Mouse (Mus musculus) layer of hippocampus, postnatal 10 days (tissue): ENCODE results near the gene Cnot6. TPM values are rescaled to one million over a fixed set of nuclear protein-coding genes. Genes with fewer than 3 reads are reported as not detected.

Experiments used
- DNase-seq, 2 experiments: peaks; one replicate each; pipeline ENCODE4 v3.0.0; 2021; ENCODE audit warnings: low spot score in 2 of 2
- total RNA-seq, 2 experiments: library from RNA; stranded (reverse); gene quantifications; 2 replicates each; pipeline ENCODE4 v1.2.3; 2021

Cnot6 gene
- total RNA-seq, 2 experiments from 2014 or later: 49.8 to 51.1 TPM

DNA sequence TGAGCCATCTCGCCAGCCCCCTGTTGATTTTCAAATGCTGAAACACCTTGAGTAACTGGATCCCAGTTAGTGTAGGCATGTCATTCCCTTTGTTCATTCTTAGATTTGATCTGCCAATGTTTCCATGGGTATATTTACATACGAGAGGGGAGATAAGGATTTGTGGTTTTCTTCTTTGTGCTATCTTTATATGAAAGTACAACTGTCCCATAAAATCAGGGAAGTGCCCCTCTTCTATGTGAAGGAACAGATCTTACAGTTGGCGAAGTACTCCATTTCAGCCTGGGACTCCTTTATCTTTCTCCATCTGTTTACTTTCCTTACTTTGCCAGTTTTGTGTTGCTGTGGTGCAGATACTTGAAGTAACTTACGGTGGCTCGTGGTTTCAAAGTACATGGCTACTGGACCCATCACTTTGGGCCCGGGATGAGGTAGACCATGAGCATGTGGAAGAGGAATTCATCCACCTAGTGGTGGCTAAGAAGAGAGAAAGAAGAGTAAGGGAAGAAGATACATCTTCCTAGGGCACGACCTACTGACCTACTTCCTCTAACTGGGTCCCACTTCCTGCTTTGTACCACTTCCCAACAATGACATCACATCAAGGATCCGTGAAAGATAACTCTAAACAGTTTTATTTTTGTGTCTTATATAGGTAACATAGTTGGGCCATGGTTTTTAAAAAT, 7.1 kb upstream of the Cnot6 start:
- no peak for DNase-seq

DNA sequence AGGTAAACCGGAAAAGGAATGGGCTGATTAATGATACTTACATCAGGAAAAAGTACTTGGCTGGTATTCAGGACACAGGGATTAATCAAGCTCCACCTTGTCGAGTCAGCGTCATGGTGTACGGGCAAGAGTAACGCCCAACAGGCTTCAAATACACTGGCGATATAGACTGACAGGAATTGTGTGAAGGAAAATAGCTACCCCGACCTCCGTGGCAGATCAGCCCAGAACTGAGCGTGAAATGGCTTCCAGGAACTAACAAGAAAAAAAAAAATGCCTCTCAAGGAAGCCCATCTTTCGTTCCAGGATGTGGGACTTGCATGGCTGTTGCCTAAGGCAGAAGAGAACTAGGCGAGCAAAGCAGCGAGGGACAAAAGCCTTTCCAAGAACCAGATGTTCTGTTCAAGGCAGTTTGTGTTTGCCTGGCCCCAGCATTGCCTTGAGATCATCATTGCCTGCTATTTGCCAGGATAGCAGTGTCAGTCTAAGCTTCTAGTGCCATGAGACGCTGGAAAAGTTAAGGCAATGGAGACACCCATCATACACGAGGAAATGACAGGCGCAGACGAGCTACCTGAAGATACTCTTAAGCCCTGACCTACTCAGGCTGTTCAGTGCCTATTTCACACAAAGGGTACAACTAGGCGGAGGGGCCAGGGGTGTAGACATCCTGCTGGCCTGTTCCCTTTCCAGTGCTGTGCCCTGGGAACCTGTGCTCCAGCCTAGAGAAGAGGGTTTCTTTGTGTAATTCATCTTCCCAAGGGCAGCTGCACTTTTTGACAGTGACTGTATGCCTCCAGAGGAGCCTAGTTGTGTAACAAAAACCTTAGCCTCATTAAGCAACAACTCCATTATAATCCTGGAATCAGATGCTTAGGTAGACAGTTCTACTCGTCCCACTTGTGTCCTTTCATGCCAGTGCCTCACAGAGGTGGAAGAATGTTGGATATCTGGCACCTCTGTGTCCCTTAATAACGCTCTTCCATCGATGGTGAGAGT, 1.1 kb upstream of the Cnot6 start:
- DNase-seq: no peak

DNA sequence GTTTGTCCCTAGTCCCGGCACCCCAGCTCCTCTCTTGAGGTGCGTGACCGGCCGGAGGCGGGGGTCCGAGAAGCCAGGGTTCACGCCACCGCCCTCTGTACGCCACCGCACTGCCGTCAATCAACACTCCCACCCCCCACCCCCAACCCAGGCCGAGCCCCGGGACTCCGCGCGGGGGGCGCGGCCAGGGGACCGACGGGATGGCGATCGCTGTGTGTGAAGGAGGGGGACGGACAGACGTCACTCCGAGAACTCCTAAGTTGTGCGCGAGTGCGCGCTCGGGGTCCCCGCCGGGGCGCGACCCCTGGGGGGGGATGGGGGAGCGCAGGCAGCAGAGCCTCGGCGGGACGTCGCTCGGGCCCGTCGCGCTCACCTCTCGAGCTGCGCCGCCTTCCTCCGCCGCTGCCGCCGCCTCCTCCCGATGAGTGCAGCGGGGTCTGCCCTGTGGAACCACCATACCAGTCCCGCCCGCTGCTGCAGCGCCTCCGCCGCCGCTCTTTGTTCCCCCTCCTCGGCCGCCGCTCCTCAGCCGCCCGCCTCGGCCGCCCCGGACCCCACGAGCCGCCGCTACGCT, 455 bp downstream of the Cnot6 start:
- DNase-seq: no peak

DNA sequence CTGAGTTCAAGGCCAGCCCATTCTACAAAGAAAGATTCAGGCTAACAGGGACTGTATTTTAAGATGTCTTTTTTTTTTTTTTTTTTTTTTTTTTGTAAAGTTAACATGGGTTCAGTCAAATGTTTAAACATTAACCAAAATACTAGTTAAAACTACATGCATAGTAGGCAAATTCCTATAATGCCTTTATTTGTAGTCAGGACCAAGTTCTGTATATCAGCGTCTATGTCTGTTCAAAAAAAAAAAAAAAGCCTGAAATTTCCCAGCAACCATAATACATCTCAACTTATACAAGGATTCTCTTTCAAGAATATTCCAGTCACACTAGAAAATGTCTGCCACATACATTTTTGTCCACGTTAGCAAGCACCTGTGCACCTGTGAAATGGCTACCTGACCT, 1.9 kb downstream of the Cnot6 start:
- DNase-seq: no peak

DNA sequence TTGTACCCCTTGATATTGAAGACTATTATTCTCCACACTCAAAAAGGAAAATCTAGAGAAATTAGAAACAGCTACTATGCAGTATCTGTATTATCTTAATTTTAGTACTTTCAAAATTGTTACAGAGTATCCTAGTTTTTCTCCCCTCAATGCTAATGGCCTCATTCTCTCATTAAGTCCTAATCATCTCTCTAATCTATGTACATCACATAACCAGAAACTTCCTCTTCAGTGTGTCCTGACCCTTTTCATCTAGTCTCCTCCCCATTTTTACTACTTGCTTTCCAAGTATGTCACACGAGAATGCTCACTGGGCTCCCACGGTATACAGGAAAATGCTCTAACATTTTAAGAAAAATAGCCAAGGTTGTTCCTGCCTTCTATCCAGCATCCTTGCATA, 4.7 kb downstream of the Cnot6 start:
- DNase-seq: no peak

DNA sequence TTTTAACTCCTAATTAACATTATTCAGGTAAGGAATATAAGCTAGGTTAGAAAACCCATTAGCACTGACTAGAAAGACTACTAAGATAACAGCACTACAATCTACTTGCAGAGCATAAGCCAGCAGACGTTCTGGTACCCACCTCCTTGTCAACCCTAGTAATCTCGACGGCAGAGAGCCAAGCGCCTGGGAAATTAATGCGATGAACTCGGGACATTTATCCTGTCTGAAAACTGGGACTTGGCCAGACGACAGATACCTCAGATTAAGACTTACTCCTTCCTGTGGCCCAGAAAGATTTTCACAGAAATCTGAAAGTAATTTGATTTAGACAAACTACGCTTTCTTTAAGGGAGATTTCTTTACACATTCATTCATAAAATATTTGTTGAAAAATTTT, 7.7 kb downstream of the Cnot6 start:
- DNase-seq: no peak

DNA sequence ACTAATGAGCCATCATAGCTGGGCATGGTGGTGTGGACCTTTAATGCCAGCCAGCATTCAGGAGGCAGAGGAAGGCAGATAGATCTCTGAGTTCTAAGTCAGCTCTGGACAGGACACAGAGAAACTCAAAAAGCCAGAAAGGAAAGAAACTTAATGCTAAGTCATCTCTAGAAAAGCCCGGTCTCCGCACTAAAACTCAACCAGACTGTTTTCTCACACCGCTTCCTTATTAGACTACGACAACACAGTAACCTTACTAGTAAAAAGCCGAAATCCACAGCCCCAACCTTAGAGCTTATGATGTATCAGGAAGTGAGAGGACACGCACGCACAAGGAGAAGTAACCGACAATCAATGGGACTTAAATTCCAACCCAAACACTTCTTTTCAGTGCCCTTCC, 10.5 kb downstream of the Cnot6 start:
- DNase-seq: no peak

DNA sequence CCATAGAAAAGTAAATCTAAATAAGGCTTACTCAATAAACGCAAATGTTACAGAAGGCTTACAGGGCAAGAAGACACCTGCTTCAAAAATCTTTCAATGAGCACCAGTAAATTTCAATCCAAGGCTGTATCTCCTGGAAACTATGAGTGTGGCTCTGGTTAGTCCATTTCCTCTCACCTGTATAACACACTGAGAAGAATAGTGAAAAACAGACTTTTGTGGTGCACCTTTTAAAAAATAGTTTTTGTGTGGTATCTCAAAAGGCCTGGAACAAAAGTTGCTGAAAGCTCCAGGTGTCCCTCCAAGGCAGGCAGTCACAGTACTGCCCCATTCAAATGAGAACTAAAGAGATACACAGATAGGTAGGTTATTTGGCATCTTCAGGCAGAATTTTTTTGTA, 13.4 kb downstream of the Cnot6 start:
- DNase-seq: no peak

DNA sequence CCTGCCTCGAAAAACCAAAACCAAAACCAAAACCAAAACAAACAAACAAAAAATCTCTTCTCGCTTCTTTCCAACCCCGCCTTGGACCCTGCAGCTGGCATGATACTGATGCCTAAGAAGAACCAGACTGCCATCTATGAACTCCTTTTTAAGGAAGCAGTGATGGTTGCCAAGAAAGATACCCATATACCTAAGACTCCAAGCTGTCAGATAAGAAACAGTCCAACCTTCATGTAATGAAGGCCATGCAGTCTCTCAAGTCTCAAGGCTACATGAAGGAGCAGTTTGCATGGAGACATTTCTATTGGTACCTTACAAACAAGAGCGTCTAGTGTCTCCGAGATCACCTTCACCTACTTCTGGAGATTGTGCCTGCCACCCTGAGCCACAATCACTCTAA, 14.7 kb downstream of the Cnot6 start:
- no peak for DNase-seq

DNA sequence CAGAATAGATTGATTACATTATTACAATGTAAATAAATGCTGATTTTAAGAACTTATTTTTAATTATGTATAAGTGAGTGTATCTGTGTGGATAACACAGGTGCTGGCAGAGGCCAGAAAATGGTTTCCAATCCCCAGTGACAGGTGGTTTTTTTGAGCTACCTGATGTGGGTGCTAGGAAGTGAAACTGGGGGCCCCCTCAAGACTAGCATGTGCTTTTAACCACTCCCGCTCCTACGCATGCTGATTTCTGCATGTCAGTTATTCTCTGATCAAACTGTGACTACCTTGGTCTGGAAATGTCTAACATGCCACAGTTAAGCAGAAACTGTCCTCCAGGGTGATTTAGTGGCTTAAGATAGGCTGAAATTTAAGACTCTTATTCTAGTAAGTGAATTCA, 16.1 kb downstream of the Cnot6 start:
- DNase-seq: no peak

DNA sequence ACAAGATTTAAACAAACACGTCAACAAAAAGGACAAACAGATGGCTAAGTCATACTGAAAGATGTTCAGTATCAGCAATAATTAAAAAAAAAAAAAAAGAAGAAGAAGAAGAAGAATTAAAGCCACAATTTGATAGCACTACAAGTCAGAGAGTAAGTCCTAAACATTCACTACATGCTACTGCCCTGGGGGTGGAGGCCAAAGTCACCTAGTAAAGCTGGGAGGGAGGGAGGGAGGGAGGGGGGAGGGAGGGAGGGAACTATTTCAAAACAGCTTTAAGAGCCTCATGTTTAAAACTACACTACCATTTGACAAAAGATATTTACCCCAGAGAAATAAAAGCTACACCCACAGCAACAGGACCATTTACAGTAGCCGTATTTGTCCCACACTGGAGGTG, 16.8 kb downstream of the Cnot6 start:
- no peak for DNase-seq

DNA sequence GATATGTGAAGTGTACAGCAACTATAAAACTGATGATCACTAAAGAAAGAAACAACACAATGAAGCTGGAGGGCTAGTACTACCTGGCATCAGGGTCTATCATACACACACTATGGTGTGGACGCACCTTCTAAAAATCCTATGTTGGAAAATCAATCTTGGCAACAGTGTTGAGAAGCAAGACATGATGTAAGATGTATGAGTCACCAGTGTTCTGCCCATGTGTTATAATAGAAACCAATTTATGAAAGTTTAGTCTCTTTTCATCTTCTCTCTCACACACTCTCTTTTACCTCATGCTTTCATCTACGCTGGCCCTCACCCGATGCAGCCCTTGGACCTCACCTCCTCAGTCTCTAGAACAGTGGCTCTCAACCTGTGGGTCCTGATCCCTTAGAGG, 17.5 kb downstream of the Cnot6 start:
- DNase-seq: no peak

DNA sequence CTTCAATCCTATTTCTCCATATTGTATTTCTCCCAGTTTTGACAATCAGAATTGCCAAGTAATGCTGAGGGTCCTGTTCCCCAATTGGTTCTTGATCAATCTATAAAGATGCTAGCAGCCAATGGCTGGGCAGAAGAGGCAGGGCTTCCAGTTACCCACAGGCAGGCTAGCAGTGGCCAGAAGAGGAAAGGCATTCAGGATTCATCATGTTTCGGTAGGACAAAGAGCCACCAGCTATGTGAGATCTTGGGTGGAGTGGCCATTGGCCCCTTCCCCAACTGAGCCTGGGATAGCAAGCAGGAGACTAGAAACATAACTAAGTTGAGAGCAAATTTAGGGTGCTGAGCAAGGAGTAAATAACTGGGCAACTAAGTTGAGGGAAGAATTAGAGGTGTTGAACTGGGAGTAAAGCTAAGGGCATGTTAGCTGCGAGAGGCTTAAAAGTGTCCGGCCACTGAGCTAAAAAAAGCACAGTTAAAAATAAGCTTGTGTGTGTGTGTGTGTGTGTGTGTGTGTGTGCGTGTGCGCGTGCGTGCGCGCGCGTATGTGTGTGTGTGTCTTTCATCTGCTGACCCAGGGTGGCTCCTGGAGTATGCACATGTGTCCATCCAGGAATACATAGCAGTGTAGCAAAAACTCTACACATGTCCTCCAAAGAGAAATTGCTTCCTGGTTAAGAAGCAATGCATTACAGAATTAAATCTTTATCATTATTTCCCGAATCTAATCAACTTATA, 28.1 kb downstream of the Cnot6 start:
- DNase-seq: no peak

DNA sequence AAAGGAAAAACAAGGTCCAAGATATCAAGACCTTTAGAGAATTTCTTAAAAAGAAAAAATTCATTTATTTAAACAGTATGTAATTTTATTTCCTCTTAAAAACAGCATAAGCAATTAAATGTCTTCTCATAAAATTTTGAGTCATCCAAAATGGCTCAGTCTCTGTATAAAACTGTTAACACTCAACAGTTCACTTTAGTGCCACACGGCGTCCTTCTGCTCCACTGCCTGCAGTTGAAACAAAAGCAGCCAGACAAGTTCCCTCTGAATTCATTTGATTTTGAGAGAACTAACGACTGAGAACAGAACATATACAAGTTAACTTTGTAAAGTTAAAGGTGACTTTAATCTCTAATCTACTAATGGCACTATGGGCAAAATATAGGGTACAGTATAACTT, 39.1 kb downstream of the Cnot6 start:
- DNase-seq: no peak

DNA sequence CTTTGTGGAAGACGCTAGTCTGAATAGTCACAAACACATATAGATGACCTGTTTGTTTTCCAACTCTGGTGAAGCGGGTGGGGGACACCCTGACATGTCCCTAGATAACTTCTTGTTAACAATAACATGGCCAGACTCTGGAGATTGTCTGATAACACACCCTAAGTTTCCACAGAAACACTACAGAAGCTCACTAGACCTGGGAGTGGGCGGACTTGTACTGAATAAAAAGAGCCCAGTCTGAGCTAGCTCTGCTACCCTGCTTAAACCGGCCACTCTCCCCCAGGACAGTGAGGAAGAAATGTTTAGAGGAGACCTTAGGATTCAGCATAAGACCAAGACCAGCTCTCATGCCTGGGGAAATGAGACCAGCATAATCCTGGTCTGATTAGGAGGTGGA, 47.1 kb downstream of the Cnot6 start:
- DNase-seq: no peak

DNA sequence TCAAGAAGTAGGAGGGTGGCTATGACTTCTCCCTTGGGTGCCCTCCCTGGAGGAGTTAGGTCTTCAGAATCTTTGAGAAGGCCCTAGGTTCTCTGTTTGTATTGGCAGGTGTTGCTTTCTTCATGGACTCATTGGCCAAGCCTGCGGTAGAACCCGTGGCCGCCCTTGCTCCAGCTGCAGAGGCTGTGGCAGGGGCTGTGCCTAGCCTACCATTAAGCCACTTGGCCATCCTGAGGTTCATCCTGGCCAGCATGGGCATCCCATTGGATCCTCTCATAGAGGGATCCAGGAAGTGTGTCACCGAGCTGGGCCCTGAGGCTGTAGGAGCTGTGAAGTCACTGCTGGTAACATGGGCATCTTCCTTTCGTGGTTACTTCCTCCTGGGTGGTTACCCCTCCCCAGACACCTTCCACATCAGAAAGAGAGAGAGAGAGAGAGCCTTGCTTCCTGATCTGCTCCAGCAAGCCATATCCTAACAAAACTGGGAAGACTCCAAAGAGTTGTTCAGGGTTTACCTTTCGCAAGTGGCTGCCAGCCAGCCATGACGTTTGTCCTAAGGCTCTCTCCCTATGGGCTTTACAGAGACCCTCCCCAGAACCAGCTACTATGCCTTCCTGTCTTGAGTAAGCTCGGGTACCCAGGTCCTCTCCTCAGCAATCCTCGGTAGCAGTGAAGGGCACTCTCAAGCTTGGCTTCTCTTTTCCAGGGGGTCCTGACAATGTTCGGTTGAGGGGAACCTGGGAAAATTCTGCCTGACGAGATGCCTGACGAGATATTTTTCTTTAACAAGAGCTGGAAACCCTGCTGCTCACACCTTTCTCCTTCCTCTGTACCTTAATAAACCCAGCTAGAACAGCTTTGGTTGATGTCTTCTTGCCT, 48.0 kb downstream of the Cnot6 start:
- DNase-seq: no peak

DNA sequence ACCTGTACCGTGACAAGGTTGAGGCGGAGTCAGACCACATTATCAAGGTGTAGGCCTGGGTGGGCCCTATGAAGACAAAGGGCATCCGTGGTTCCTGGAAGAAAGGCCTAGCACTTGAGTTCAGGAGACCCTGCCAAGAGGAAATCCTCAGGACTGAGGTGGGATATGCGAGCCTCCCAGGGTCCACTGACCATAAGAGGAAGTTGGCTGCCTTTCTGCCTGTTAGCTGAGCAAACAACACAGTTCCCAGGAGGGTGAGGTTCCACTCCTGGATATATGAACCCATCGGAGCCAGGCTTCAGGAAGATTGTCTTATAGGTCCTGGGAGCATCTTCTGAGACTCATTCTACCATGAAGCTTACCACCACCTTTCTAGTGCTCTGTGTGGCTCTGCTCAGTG, 49.2 kb downstream of the Cnot6 start, which contains the start of gene Scgb3a1:
Gene Scgb3a1, plus strand, starts transcription at position 301 of the 400 bp plus-strand sequence.
- no peak for DNase-seq

DNA sequence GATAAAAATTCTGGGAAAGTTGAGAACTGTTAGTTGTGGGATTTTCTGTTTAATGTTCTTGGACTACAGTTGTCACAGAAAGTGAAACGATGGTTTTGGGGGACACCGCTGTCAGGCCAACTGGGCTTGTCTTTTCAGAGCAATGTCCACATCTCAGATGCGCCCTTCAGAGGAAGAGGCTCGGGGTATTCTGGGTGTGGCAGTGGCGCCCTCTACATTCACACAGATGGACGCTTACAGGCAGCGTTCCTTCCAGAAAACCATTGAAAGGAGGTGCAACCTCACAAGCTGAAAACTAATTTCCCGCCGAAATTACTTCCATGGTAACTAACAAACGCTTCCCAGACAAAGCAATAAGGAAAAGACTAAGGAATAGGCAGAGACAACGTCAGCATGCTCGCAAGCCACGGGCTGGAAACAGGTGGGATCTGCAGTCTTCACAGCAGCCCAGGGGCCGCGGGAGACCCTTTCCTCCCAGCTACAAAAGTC, 50.2 kb downstream of the Cnot6 start:
- DNase-seq: no peak

DNA sequence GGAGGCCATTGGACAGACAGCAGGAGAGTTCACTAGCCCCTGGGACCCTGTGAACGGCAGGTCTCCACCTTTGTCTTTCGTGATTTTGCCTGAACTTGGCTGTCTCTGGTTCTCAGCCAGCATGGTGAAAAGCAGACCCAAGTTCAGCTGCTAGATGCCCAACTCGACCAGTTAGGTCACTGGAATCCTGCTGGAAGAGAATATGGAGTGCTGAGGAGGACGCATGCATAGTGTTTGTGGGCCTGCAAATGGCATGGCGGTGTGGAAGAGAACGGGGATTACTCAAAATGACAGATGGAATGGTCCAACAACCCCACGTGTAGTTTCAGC, 53.1 kb downstream of the Cnot6 start:
- DNase-seq: no peak

DNA sequence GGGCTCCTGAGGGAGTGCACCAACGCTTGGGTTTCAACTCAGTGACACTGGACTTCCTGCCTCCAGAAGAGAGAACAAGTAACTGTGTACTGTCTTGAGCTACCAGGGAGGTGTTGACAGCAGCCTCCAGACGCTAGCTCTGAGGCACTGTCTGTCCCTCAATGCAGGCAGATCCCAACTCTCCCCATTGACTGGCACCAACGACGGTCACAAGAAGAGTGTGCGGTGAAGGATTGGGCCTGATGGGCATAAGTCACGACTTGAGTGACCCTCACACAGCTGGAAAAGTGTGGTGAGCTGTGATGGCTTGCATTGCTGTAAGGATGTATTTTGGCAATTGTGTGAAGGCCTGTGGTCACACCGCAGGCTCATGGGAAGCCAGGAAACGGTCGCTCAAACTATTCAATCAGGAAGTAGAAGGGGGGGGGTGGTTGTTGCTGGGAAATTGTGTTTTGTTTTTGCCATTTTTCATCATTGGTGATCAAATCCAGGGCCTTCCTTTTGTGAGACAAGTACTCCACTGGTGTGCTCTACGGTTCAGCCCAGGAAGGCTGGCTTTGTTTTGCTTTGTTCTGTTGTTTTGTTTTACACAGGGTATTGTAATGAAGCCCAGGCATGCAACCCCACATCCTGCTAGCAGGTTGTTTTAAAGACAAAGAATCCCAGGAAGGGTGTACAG, 53.6 kb downstream of the Cnot6 start:
- DNase-seq: no peak
